Mouse (Mus musculus) embryo, embryonic 10 days (tissue): Measurements from ENCODE around the gene Gna15.

Experiments used
- DNase-seq: peaks from one replicate; pipeline ENCODE4 v3.0.0-alpha.2; 2015; ENCODE audit warnings: low spot score

The Gna15 gene

DNA sequence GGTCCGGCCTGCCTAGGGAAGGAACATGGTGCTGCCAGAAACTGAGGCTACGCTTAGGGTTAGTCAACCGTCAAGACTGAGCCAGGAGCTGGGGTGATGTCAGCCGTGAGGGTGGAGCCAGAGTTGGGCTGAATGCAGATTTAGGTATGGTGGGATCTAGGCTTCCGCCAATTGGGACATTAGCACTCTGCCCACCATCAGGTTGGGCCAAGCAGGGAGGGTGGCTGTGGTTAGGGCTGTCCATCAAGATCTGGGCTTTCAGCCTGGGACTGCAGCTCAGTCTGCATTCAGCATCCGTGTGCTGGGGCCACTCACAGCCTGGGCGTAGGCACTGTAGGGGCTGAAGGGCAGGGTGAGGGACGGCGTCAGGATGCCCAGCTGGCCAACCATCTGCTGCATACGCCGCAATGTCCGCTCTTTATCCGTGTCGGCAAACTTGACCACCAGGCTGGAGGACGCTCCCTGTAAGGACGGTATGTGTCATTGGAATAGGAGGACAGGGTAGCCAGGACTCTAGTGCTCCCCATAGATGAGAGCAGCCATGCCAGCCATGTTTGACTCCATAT, 56.3 kb downstream of the Gna15 start:
- DNase-seq = no peak

DNA sequence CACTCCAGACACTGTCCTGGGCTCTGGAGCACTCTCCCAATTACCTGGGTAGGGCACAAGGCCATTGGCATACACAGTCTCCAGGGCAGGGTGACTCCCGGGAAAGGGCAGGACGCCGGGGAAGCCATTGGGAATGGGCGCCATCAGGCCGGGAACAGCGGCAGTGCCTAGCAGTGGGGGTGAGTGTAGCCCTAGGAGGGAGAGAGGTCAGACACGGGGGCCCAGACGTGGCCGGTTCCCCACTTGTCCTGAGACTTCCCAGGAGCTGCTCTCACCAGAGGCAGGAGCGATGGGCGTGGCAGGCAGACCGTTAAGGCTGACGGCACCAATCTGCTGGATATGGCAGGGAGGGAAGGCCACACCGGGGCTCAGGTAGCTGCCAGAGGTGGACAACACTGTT, 57.1 kb downstream of the Gna15 start:
- DNase-seq = peak; percentile 2

DNA sequence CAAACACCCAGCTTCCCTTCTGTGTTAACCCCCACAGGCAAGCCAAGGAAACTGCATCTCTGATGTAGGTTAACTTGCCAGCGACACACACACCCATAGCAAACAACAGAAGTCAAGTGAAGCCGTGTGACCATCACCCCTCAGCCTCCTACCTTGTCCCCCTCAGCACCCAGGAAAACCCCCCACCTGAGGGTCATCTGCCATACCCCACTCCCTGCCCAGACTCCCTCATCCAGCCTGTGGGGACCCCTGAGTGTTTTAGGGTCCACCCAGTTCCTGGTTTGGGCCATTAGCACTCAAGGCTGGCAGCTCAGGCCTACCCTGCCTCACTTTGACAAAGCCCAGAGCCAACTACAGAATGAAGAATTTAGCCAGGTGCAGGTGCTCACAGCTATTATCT, 58.0 kb downstream of the Gna15 start:
- DNase-seq = no peak

DNA sequence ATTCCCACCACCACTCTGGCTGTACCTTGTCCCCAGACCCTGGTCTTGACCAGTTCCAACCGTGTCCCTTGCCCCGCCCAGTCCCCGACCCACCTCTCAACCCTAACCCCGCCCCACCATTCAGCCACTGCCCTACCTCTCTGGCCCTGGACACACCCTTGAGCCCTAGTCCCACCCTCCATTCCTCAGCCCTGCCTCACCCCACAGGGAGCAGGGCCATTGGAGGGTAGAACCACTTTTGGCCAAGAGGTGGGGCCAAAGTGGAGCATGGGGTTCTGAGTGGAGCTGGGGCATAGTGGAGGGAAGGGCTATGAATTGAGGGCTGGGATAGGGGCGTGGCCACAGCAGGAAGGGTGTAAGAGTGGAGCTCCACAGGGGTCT, 58.8 kb downstream of the Gna15 start:
- no peak for DNase-seq

DNA sequence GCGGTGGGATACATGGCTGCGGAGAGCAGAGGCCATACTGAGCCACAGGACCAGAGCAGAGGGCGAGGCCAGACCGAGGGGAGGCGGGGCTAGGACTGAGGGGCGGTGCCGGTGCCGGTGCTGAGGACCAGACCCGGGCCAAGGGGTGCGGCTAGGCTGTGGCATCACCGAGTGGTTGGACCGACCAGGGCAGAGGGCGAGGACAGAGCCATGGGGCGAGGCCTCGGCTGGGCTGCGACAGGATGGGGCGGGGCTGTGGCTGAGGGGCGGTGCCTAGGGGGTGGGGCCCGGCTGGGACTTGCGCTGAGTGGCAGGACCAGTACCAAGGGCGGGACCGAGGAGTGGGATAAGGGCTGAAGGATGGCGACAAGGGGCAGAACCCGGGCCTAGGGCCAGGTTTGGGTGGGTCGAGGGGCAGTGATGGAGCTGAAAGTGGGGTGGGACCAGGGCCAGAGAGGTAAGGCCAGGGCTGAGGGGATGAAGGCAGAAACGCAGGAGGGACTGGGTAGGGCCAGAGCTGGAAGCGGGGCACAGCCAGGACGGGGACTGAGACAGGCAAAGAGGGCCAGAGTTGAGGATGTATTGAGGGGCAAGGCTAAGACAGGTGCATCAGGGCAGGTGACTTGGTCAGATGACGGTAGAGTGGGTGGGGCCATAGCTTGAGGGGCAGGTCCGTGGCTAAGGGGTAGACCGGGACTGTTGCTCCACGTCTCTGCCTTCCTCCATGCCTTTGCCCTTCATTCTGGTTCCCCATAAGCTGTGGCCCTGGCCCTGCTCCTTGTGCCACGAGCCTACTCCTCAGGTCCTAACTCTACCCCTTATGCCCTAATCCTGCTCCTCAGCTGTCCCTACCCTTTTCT, 59.4 kb downstream of the Gna15 start:
- DNase-seq = peak; percentile 81

DNA sequence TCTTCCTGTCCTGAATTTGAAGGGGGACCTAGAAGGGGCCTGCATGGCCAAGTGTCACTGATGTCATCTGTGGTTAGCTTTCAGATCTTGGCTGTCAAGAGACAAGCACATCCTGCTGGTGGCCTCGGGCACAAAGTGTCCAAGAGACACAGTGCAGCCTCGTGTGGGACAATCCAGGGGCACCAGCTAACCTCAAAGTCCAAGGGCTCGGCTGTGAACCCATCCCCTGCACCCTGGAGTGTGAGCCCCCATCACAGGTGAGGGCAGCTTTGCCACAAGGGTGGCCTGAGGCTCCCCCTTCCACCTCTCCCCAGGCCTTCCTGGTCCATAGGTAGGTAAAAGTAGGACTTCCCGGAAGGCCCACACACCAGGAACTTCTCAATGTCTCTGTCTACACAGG, 60.5 kb downstream of the Gna15 start:
- DNase-seq = no peak

DNA sequence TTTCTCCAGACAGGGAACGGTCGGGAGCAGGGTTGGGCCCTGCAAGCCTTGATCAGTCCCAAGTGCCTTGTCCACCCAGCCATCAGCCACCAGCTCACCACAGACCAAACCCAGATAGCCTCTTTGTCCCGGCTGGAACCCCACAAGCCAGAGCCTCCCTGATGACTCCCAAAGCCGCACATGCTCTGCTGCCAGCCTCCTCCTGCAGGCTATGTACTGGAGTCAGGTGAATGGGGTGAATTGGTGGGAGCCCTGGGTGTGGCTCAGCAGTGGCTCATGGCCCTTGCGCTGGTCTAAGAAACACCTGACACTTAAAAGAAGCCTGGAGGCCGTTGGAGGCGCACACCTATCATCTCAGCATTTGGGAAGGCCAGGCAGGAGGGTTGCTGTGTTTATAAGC, 61.1 kb downstream of the Gna15 start:
- DNase-seq = no peak

DNA sequence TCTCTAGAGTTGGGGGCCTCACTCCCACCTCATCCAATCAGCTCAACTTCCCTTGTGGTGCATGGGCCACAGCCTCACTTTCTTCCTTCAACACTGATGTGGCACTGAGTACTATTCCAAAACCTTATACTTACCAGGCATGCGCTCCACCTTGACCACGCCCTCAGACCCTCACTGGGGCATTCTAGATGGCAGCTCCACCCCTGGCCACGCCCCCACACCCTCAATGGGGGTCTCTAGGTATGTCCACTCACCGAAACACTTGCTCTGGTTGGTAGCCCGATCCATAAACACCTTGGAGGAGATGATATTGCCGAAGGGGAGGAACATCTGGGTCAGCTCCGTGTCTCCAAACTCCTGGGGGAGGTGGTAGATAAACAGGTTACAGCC, 61.6 kb downstream of the Gna15 start:
- no peak for DNase-seq

DNA sequence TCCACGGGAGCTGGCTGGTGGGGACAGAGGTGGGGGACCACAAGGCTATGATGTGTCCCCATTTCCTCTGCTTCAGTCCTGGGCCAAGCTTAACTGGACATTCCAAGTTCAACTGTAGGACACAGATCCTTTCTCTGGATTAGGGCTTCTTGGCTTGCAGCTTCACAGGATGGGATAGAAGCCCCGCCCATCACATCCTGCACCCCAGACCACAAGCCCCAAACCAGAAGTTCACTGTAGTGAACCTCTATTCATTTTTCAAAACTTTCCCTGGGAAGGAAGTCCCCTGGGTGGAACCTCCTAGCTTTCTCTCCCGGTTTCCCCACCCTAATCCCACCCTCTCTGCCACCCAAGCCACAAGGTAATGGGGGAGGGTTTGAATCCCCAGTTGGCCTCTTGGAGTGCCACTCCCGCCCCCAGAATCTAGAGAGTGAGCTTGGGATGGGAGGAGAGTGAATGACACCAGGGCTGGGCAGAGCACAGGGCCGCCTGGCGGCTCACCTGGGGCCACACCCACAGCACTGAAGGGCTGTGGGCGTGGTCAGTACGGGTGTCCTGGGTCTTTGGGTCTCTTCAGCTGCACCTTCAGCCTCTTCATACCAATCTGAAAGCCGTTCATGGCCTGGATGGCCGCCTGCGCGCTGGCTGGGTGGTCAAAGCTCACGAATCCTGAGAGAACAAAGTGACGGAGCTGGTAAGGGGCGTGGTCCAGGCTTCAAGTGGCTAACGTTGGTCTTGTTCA, 62.2 kb downstream of the Gna15 start:
- no peak for DNase-seq

DNA sequence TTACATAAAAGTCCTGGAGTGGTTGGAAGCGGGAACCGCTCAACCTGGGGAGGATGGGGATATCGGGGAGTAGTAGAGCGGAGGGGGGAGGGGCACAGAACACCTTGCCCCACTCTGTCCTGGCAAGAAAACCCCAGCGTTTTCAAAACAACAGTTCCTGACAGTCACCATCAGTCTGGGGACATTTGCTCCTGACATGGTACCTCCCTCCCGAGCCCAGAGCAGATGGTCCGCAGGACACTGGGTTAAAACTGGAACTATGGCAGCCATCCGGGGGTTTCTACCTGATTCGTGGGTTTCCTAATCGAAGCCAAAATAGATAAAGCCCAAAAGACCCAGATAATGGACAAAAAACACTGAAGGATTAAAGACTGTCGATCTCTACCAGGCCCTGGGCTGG, 63.1 kb downstream of the Gna15 start:
- no peak for DNase-seq

DNA sequence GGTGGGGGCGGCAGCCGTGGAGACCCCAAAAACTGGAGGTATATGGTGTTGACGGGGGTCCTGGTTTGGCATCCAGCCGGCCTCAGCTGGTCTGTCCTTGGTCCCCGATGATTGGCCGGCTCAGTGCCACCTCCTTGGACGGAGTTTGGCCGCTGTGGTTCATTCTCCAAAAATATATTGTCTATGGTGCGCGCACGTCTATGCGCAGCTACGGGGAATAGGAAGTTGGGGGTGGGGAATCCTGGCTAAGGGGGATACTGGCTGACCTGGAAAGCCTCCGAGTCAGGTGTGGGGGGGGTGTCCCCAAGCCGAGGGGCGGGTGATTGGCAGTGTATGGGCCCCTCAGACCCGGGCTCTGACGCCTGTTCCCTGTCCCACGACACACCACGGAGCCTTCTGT, 63.6 kb downstream of the Gna15 start:
- no peak for DNase-seq

DNA sequence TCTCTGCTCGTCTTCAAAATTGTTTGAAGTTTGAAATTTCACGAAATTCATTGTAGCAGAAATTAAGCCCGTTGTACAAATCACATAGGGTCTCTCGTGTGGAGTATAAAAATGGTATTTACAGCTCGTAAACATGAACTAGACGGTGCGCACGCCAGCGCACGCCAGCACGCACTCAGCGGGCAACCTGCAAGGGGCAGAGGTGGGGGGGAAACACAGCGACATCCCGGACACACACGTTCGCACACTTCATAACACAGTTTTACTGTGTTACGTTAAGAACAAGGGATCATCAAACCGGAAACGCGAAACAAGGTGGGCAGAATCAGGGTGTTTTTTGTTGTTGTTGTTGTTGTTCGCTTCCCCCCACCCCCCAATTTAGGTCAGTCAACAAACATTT, 64.6 kb downstream of the Gna15 start:
- DNase-seq = no peak

DNA sequence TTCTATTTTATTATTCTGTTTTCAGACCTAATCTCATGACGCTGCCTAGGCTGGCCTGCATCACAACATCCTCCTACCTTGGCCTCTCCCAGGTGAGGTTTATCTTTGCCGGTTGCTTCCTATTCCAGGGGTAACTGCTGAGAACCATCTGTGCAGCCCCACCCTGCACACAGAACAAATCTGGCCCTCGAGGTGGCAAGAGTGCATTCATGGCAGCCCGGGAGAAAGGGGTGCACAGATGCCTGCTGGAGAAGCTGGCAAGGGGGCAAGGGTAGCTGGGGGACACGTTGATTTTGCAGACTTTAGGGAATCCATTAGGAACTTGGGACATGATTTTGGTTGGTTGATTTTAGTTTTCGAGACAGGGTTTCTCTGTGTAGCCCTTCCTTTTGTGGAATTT, 65.8 kb downstream of the Gna15 start:
- DNase-seq = no peak

DNA sequence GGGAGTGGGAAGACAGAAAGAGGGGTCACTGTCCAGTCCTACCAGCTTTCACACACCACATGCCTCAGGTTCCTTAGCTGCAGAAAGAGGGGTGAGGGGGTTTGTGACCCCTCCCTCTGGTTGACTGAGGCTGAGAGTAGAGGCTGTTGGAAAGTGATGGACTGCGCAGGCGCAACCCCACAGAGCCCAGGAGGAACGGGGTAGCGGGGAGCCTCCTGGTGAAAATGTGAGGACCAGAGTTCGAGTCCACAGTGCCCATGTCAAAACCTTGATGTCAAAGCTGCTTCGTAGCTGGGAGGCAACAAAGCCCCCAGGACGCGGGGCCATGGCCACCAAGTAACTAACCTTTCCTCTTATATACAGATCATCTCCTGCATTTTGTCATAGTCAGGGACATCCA, 66.4 kb downstream of the Gna15 start:
- DNase-seq = no peak

DNA sequence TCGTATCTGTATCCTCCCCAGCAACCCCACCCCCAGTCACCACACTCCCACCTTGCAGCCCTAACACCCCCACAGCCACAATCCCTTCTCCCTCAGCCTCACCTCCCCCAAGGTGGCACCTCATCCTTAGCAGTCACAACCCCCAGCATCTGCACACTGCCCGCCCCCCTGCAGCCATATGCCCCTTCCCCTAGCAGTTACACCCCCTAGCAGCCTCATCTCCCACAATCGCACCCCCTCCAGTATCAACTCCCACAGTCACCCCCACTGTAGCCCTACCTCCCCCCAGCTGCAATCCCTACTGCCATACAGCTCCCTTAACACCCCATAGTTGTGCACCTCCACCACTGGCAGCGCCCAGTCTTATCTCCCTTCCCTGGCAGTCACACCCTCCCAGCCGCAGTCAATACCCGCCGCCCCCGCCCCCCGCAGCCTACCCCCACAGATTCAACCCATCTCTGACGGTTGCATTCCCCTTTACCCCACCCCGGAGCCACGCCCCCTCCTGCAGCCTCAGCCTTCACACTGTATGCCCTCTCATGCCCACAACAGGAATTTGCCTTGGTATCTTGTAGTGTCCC, 67.0 kb downstream of the Gna15 start:
- DNase-seq = no peak

DNA sequence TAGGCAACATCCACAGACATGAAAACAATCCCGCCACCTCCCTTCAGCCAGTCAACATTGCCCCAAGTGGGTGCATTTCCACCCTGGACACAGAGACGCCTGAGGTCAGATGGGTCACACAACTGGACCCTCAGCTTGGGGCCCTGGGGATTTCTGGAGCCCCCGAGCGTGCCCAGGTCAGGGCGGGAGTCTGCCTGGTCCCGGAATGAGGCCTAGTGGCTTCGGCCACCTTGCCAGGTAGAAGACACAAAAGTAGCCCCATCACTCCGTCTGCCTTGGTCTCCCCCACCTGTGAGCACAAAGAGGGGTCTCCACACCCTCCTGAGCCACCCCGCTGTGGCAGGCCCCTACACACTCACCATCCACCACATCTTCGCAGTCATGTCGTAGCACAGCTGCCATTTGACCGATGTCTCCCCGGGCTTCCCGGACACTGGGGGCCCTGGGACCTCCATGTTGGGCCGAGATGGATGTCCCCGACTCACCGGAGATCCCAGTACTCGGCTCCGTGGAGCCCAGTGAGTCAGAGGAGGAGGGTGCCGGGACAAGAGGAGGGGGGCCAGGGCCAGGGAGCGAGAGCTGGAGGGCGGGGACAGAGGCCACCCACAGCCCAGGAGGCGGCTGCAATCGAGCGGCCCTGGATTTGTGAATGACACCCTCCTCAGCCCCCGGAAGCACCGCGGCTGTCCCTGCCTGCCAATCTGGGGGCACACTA, 68.7 kb downstream of the Gna15 start, which contains the start of gene Nfic:
Gene Nfic, minus strand, starts transcription at position 455 of the 715 bp plus-strand sequence.
- no peak for DNase-seq

DNA sequence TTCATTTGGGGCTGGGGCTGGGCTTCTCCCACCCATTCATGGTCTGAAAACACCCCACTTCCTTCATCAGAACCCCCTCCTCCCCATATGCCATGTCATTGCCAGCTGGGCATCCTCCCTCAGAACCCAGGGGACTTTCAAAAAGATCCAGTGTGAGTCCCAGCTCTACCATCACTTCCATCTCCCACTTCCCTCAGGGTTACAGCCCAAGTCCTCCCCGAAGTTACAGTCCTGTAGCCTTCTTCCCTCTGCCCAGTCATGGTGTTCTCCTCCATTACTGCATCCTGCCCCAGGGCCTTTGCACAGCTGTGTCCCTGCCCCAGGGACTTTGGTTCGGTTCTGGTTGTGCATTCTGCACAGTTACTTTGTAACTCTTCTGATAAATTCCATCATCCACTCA, 69.9 kb downstream of the Gna15 start:
- DNase-seq = no peak

DNA sequence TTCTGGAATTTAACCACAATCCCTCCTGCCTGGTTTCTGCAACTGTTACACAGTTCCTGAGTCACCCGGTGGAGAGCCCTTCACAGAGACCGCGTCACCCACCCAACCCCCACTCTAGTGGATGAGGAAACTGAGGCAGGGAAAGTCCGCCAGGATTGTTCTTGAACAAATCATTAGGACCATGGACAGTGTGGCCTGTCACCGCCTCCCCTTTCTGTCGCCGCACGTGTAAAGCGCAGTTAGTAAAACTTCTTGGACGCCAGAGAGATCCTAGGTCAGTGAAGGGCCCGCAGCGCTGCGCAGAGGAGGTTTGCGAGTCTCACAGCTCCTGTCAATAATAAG, 71.1 kb downstream of the Gna15 start:
- DNase-seq = no peak
